Mouse (Mus musculus) myocyte (in vitro differentiated cells): ENCODE measurements around the gene Mcpt2.

Source experiments
- POLR2A ChIP-seq: IDR thresholded peaks from one replicate; pipeline ENCODE4 v1.6.1; 2011; ENCODE audit warnings: low read depth, mild to moderate bottlenecking, control low read depth, moderate library complexity; ENCODE audit not compliant: insufficient read length
- REST ChIP-seq: IDR thresholded peaks from one replicate; pipeline ENCODE4 v1.6.1; 2011; ENCODE audit warnings: mild to moderate bottlenecking, control low read depth, moderate library complexity; ENCODE audit not compliant: insufficient read depth, insufficient read length
- TCF12 ChIP-seq: IDR thresholded peaks from one replicate; pipeline ENCODE4 v1.6.1; 2011; ENCODE audit warnings: mild to moderate bottlenecking, control low read depth; ENCODE audit not compliant: poor library complexity, insufficient read depth, severe bottlenecking

DNA sequence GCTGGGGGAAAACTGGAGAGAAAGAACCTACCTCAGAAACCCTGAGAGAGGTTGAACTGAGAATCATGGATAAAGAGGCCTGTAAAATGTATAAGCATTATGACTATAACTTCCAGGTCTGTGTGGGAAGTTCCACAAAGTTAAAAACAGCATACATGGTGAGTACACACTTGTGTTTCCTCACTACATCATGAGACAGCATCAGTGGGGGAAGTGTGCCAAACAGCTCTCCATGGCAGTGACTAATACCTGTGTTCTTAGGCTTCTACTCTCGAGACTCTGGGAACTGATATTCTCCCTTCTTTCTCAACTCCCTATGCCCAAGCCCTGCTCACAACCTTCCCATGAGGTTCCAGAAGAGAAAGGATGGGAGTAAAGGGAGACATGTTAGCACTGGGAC is 22.4 kb upstream of the Mcpt2 start:
- no peak for TF ChIP-seq POLR2A
- no peak for TF ChIP-seq TCF12
- no peak for TF ChIP-seq REST
